Mouse (Mus musculus): ENCODE results near the gene Rchy1. TPM values are rescaled to one million over a fixed set of nuclear protein-coding genes. Genes with fewer than 3 reads are reported as not detected.
"Not testable (repeated sequence)": the region's sequence is repeated elsewhere in the genome, so short reads cannot be mapped to it uniquely, and the experiment has no call there.

Gene Rchy1
- total and polyA plus RNA-seq, 3 experiments, result 24.8 to 74.4 (median 26.9) TPM

- no peak overlapping the region for H3K9ac ChIP-seq (ENCODE audit: control insufficient read depth, low read depth, low read length, poor library complexity, severe bottlenecking)
- H3K27me3 ChIP-seq (ENCODE audit: control insufficient read depth in 1 of 2, insufficient read depth in 2 of 2, low read length in 2 of 2), result no peaks in the 10 kb centered on the region
- peaks cover 0 to 31% of the 10 kb centered on the region in 2 experiments; a peak in 2 of 4 replicates for H3K36me3 ChIP-seq (ENCODE audit: control insufficient read depth in 1 of 2, insufficient read depth in 2 of 2, low read length in 2 of 2)
- TF ChIP-seq MYB (IDR thresholded peaks at IDR 0.05; ENCODE audit: low read depth, low read length) (no peak), TCF12 (IDR thresholded peaks at IDR 0.05; ENCODE audit: low read depth, low read length) (no peak), POLR2A (IDR thresholded peaks at IDR 0.05; ENCODE audit: control insufficient read depth in 1 of 2, insufficient read depth in 1 of 2, low read depth in 1 of 2, low read length in 2 of 2, poor library complexity in 1 of 2) (no peak), GATA1 (IDR thresholded peaks at IDR 0.05; ENCODE audit: low read depth, low read length) (no peak), USF2 (IDR thresholded peaks at IDR 0.05; ENCODE audit: borderline replicate concordance in 1 of 2, insufficient read depth in 1 of 2, low read depth in 1 of 2, low read length in 2 of 2) (no peak), MAFK (IDR thresholded peaks at IDR 0.05; ENCODE audit: borderline replicate concordance, low read depth, low read length) (no peak), RAD21 (IDR thresholded peaks at IDR 0.05; ENCODE audit: low read depth, low read length) (no peak), ZKSCAN1 (IDR thresholded peaks at IDR 0.05; ENCODE audit: low read depth, low read length) (no peak), GABPA (IDR thresholded peaks at IDR 0.05; ENCODE audit: low read depth, low read length) (no peak), HCFC1 (IDR thresholded peaks at IDR 0.05; ENCODE audit: low read depth, low read length) (no peak), UBTF (IDR thresholded peaks at IDR 0.05; ENCODE audit: borderline replicate concordance, insufficient read depth, low read depth, low read length) (no peak), ZC3H11A (IDR thresholded peaks at IDR 0.05; ENCODE audit: low read depth, low read length) (no peak), CHD1 (IDR thresholded peaks at IDR 0.05; ENCODE audit: low read depth, low read length) (no peak), POLR2AphosphoS5 (IDR thresholded peaks at IDR 0.05; ENCODE audit: borderline replicate concordance, low read depth, low read length) (no peak), CHD2 (IDR thresholded peaks at IDR 0.05; ENCODE audit: low read length) (no peak), JUND (IDR thresholded peaks at IDR 0.05; ENCODE audit: low read depth, low read length) (no peak), SMC3 (IDR thresholded peaks at IDR 0.05; ENCODE audit: low read depth, low read length) (no peak), ETS1 (IDR thresholded peaks at IDR 0.05; ENCODE audit: low read depth, low read length) (no peak), TAL1 (IDR thresholded peaks at IDR 0.05; ENCODE audit: low read length) (no peak), ELF1 (IDR thresholded peaks at IDR 0.05; ENCODE audit: low read depth, low read length) (no peak)
- no peak overlapping the region for H3K4me3 ChIP-seq (ENCODE audit: control insufficient read depth in 1 of 2, insufficient read depth in 1 of 2, low read depth in 2 of 2, low read length in 2 of 2)
- no peaks in the 10 kb centered on the region for H3K9me3 ChIP-seq (replicated peaks; ENCODE audit: insufficient read depth, low read length)
- H3K4me1 ChIP-seq (ENCODE audit: control insufficient read depth in 1 of 2, insufficient read depth in 2 of 2, low read length in 2 of 2), result no peaks in the 10 kb centered on the region
- DNase-seq (ENCODE audit: low read depth, low spot score), result no peak
- no peaks in the 10 kb centered on the region for H3K79me2 ChIP-seq (ENCODE audit: control insufficient read depth, insufficient read depth, low read length, poor library complexity)
- no peak overlapping the region for H3K27ac ChIP-seq (ENCODE audit: control insufficient read depth, low read depth, low read length)
These were observed 13.4 kb downstream of the Rchy1 start for GRCm38 (mm10) chr5:91949441-91949840.

DNA sequence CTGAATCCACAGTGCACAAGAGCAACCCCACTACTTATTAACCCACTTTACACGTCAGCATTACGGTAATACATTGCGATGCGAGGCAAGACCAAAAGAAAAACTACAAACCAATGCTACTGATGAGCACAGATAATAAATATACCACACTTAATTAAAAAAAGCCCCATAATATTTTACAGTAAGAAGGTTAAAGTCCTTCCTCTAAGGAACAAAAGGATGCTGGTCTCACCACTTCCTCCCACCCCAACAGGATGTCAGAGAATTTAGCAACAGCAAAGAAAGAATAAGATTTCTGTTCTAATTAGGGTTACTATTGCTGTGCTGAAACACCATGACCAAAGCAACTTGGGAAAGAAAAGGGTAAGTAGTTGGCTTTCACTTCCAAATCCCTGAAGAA, 15.9 kb downstream of the Rchy1 start:
- Histone ChIP-seq H3K79me2 (ENCODE audit: control insufficient read depth, insufficient read depth, low read length, poor library complexity) (no peaks in the 10 kb centered on the region), H3K36me3 (ENCODE audit: control insufficient read depth in 1 of 2, insufficient read depth in 2 of 2, low read length in 2 of 2) (peaks cover 0 to 22% of the 10 kb centered on the region in 2 experiments; a peak in 2 of 4 replicates), H3K9ac (ENCODE audit: control insufficient read depth, low read depth, low read length, poor library complexity, severe bottlenecking) (no peak overlapping the region), H3K27ac (ENCODE audit: control insufficient read depth, low read depth, low read length) (no peak overlapping the region), H3K9me3 (replicated peaks; ENCODE audit: insufficient read depth, low read length) (no peaks in the 10 kb centered on the region), H3K27me3 (ENCODE audit: control insufficient read depth in 1 of 2, insufficient read depth in 2 of 2, low read length in 2 of 2) (no peaks in the 10 kb centered on the region), H3K4me1 (ENCODE audit: control insufficient read depth in 1 of 2, insufficient read depth in 2 of 2, low read length in 2 of 2) (no peaks in the 10 kb centered on the region), H3K4me3 (ENCODE audit: control insufficient read depth in 1 of 2, insufficient read depth in 1 of 2, low read depth in 2 of 2, low read length in 2 of 2) (no peak overlapping the region)
- TF ChIP-seq GATA1 (IDR thresholded peaks at IDR 0.05; ENCODE audit: low read depth, low read length), result no peak
- no peak for TF ChIP-seq MYB (IDR thresholded peaks at IDR 0.05; ENCODE audit: low read depth, low read length)
- TF ChIP-seq TBP (IDR thresholded peaks at IDR 0.05; ENCODE audit: low read depth, low read length), result no peak
- no peak for TF ChIP-seq ZMIZ1 (IDR thresholded peaks at IDR 0.05; ENCODE audit: low read depth, low read length)
- no peak for TF ChIP-seq TCF12 (IDR thresholded peaks at IDR 0.05; ENCODE audit: low read depth, low read length)
- no peak for TF ChIP-seq ZC3H11A (IDR thresholded peaks at IDR 0.05; ENCODE audit: low read depth, low read length)
- TF ChIP-seq UBTF (IDR thresholded peaks at IDR 0.05; ENCODE audit: borderline replicate concordance, insufficient read depth, low read depth, low read length), result no peak
- no peak for TF ChIP-seq SIN3A (IDR thresholded peaks at IDR 0.05; ENCODE audit: low read length)
- TF ChIP-seq ZNF384 (IDR thresholded peaks at IDR 0.05; ENCODE audit: low read depth, low read length), result no peak
- no peak for DNase-seq (ENCODE audit: low read depth, low spot score)

DNA sequence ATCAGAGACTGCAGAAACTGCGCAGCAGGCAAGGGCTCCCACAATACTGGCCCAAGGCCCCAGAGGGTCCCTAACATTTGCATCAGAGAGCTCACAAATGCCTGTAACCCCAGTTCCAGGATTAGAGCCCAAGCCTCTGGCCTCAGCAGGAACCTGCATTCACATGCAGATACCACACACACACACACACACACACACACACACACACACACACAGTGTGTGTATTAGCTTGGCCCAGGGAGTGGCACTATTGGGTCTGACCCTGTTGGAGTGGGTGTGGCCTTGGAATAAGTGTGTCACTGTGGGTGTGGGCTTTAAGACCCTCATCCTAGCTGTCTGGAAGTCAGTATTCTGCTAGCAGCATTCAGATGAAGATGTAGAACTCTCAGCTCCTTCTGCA, 17.3 kb downstream of the Rchy1 start:
- not testable (repeated sequence) for H3K4me3 ChIP-seq (ENCODE audit: control insufficient read depth in 1 of 2, insufficient read depth in 1 of 2, low read depth in 2 of 2, low read length in 2 of 2); H3K4me1 ChIP-seq (ENCODE audit: control insufficient read depth in 1 of 2, insufficient read depth in 2 of 2, low read length in 2 of 2); DNase-seq (ENCODE audit: low read depth, low spot score); H3K9me3 ChIP-seq (replicated peaks; ENCODE audit: insufficient read depth, low read length); H3K27me3 ChIP-seq (ENCODE audit: control insufficient read depth in 1 of 2, insufficient read depth in 2 of 2, low read length in 2 of 2); H3K27ac ChIP-seq (ENCODE audit: control insufficient read depth, low read depth, low read length); H3K9ac ChIP-seq (ENCODE audit: control insufficient read depth, low read depth, low read length, poor library complexity, severe bottlenecking); H3K79me2 ChIP-seq (ENCODE audit: control insufficient read depth, insufficient read depth, low read length, poor library complexity)
- H3K36me3 ChIP-seq (ENCODE audit: control insufficient read depth in 1 of 2, insufficient read depth in 2 of 2, low read length in 2 of 2), result peaks cover 0 to 13% of the 10 kb centered on the region in 2 experiments; a peak in 2 of 4 replicates

All from MEL (cell line).